Mouse (Mus musculus) ES-E14 (cell line): ENCODE measurements around the gene App.

Experiments used
- CHD2 ChIP-seq: IDR thresholded peaks from 2 replicates; pipeline ENCODE4 v1.6.1; 2014; ENCODE audit warnings: mild to moderate bottlenecking, low read depth, low read length, inconsistent platforms
- HCFC1 ChIP-seq: IDR thresholded peaks from 2 replicates; pipeline ENCODE4 v1.6.1; 2012; ENCODE audit warnings: low read length, inconsistent platforms, borderline replicate concordance; ENCODE audit not compliant: insufficient read depth
- MAFK ChIP-seq: IDR thresholded peaks from 2 replicates; pipeline ENCODE4 v1.6.1; 2014; ENCODE audit warnings: mild to moderate bottlenecking, low read depth, low read length, inconsistent platforms; ENCODE audit not compliant: insufficient read depth
- ZNF384 ChIP-seq: IDR thresholded peaks from 2 replicates; pipeline ENCODE4 v1.6.1; 2012; ENCODE audit warnings: low read depth, low read length, inconsistent platforms

DNA sequence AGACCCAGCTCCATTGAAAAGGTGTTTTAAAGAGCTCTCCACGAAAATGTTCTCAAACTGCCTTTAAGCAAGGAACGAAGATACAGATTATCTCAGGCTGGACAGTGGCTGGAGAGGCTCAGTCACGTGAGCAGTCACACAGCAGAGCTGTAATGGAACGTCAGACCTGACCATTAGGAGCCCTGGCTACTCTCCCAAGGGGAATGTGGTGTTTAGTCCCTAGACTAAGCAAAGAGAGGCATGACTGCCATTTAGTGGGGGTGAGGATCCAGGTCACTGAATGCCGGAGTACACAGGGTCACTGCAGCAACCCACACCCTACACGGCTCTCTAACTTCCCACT, 199.4 kb downstream of the App start:
- TF ChIP-seq HCFC1 (no peak), ZNF384 (no peak), CHD2 (no peak), MAFK (no peak)
